Mouse (Mus musculus) neural tube, embryonic 15.5 days (tissue): ENCODE data around the gene Cox19. TPM values are rescaled to one million over a fixed set of nuclear protein-coding genes. Genes with fewer than 3 reads are reported as not detected.

ENCODE experiments used
- ATAC-seq: fragments of 200-750 bp; cut with Nextera tagmentation; 2 replicates; pipeline ENCODE4 v1.8.0; 2017; ENCODE audit warnings: mild to moderate bottlenecking, moderate TSS enrichment, moderate library complexity; ENCODE audit not compliant: low FRiP score
- H3K27ac ChIP-seq: fragments of 300-500 bp; sonication (generic); replicated peaks from 2 replicates; pipeline ENCODE4 v1.5.1; 2015; ENCODE audit warnings: mild to moderate bottlenecking, inconsistent platforms
- H3K27me3 ChIP-seq: fragments of 300-500 bp; sonication (generic); replicated peaks from 2 replicates; pipeline ENCODE4 v1.6.1; 2015; ENCODE audit warnings: inconsistent platforms
- H3K36me3 ChIP-seq: fragments of 300-500 bp; sonication (generic); 2 replicates; pipeline ENCODE4 v1.6.1; 2015; ENCODE audit warnings: inconsistent platforms
- H3K4me1 ChIP-seq: fragments of 300-500 bp; sonication (generic); 2 replicates; pipeline ENCODE4 v1.6.1; 2015; ENCODE audit warnings: inconsistent platforms
- H3K4me2 ChIP-seq: fragments of 300-500 bp; sonication (generic); 2 replicates; pipeline ENCODE4 v1.6.1; 2015; ENCODE audit warnings: inconsistent platforms, mild to moderate bottlenecking, moderate library complexity
- H3K4me3 ChIP-seq: fragments of 300-500 bp; sonication (generic); replicated peaks from 2 replicates; pipeline ENCODE4 v1.5.1; 2015; ENCODE audit warnings: mild to moderate bottlenecking, inconsistent platforms
- H3K9ac ChIP-seq: fragments of 300-500 bp; sonication (generic); replicated peaks from 2 replicates; pipeline ENCODE4 v1.6.1; 2015; ENCODE audit warnings: mild to moderate bottlenecking, inconsistent platforms
- H3K9me3 ChIP-seq: fragments of 300-500 bp; sonication (generic); replicated peaks from 2 replicates; pipeline ENCODE4 v1.6.1; 2016; ENCODE audit warnings: inconsistent platforms
- WGBS: fragments of 180-500 bp; shearing (Covaris S2); methylation state at CpG from one replicate; pipeline ENCODE4 v1.1.7; 2015; ENCODE audit warnings: mixed read lengths; 5-methylcytosine and 5-hydroxymethylcytosine counted together
- polyA plus RNA-seq: library from polyadenylated mRNA; unstranded; fragments of >200 nt; fragmentation: Nextera tagmentation; extraction: Ambion mirVana; gene quantifications from 2 replicates; pipeline ENCODE4 v1.2.1, GENCODE M21; 2015

Gene Cox19
- polyA plus RNA-seq, 1 experiment from 2014 or later: 107 TPM

- H3K27me3 ChIP-seq: no peaks in the 10 kb centered on the region
- no peaks in the 10 kb centered on the region for H3K9me3 ChIP-seq
- no peak overlapping the region for H3K27ac ChIP-seq
- H3K4me1 ChIP-seq: peaks cover 33% of the 10 kb centered on the region
- ATAC-seq: no peak
- 88% methylated on average over 6 of the region's 6 CpGs for WGBS
- no peak overlapping the region for H3K9ac ChIP-seq
- no peak overlapping the region for H3K4me3 ChIP-seq
- H3K36me3 ChIP-seq: no peaks in the 10 kb centered on the region
- H3K4me2 ChIP-seq: peak overlapping the region; percentile 85; the same call in 1 of the 2 replicates
Measured at GRCm38 (mm10) chr5:139370336-139370735, 19.1 kb upstream of the Cox19 start.

- Histone ChIP-seq H3K9me3 (no peaks in the 10 kb centered on the region), H3K4me3 (no peak overlapping the region), H3K36me3 (no peaks in the 10 kb centered on the region), H3K27me3 (no peaks in the 10 kb centered on the region), H3K4me1 (peaks cover 45% of the 10 kb centered on the region), H3K9ac (no peak overlapping the region), H3K27ac (no peak overlapping the region), H3K4me2 (no peak overlapping the region)
- 83% methylated on average over 11 of the region's 11 CpGs for WGBS
- ATAC-seq: no peak
Measured at GRCm38 (mm10) chr5:139368638-139369320, 17.6 kb upstream of the Cox19 start.

DNA sequence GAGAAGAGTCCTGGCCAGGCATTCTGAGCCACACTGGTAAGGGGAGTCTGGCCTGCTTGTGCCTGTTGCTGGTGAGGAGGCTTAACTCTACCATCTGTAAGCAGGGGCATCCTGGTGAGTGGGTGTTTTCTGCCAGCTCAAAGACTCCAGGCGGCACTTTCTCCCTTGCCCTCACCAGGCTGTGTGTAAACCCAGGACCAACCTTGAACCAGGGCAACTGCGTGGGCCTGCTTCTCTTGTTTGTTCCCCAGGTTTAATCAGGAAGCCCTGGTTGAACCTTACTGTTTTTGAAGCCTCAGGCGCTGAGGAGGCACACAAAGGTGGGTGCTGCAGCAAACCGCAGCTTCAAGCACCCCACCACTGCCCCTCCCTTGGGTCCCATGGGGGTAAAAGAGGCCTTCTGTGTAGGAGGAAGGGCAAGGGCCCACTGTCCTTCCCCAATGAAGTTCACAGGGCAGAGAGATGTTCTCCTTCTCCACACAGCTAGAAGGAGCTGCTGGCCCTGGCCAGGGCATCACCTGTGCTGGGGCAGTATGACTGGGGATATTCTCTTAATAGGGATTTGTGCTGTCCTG is 16.8 kb upstream of the Cox19 start:
- H3K27me3 ChIP-seq: no peaks in the 10 kb centered on the region
- H3K4me1 ChIP-seq: peaks cover 44% of the 10 kb centered on the region
- 90% methylated on average over 4 of the region's 4 CpGs for WGBS
- H3K9me3 ChIP-seq: no peaks in the 10 kb centered on the region
- no peak overlapping the region for H3K9ac ChIP-seq
- H3K27ac ChIP-seq: no peak overlapping the region
- H3K36me3 ChIP-seq: no peaks in the 10 kb centered on the region
- H3K4me2 ChIP-seq: no peak overlapping the region
- no peak overlapping the region for H3K4me3 ChIP-seq
- no peak for ATAC-seq

- Histone ChIP-seq H3K4me2 (no peak overlapping the region), H3K27ac (no peak overlapping the region), H3K36me3 (no peaks in the 10 kb centered on the region; the same call in 1 of the 2 replicates), H3K9ac (no peak overlapping the region), H3K4me1 (peaks cover 32% of the 10 kb centered on the region), H3K4me3 (no peak overlapping the region), H3K9me3 (no peaks in the 10 kb centered on the region), H3K27me3 (no peaks in the 10 kb centered on the region)
- no peak for ATAC-seq
- WGBS: 77% methylated on average over 11 of the region's 11 CpGs
Measured at GRCm38 (mm10) chr5:139366484-139366883, 15.3 kb upstream of the Cox19 start.

GRCm38 (mm10) chr5:139365827-139366226 is 14.6 kb upstream of the Cox19 start:
- Histone ChIP-seq H3K4me3 (no peak overlapping the region), H3K4me2 (no peak overlapping the region), H3K36me3 (no peaks in the 10 kb centered on the region; the same call in 1 of the 2 replicates), H3K27ac (no peak overlapping the region), H3K9me3 (no peaks in the 10 kb centered on the region), H3K4me1 (peaks cover 26% of the 10 kb centered on the region), H3K9ac (no peak overlapping the region), H3K27me3 (no peaks in the 10 kb centered on the region)
- WGBS: 81% methylated on average over 1 of the region's 1 CpGs
- no peak for ATAC-seq

DNA sequence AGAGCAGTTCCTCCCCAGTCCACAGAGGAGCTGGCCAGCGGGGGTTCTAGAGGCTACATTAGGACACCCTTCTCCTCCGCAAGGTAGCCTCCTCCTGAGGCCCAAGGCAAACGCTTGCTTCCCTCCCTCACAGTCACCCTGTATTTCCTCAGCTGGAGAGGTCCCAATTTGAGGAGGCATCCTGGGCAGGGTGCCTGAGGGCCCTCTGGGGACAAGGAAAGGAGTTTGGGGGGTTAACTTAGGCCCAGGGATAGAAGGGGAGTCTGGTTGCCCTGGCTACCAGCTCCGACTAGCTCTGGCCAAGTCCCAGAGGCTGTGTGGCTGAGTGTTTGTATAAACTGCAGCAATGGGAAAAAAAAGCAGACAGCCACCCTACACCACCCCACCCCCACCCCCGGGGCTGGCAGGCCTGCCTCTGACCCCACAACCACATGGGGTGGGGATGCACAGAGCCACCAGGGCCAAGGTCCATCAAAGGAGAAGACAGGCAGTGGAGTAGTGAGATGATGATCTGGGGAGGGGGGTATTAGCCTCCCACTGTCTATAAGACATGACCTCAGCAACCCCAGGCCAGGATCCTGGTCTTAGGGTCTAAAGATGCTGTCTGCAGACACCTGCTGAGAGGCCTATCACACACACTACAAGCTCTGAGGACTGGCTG is 13.8 kb upstream of the Cox19 start:
- no peak overlapping the region for H3K4me3 ChIP-seq
- H3K36me3 ChIP-seq: no peaks in the 10 kb centered on the region; the same call in 1 of the 2 replicates
- H3K9me3 ChIP-seq: no peaks in the 10 kb centered on the region
- 42% methylated on average over 5 of the region's 5 CpGs for WGBS
- peak overlapping the region; percentile 57 for H3K27ac ChIP-seq
- no peaks in the 10 kb centered on the region for H3K27me3 ChIP-seq
- 0 out of 2 replicates have a peak overlapping the region, but pooled peaks have one; percentile 9 for H3K4me2 ChIP-seq
- H3K4me1 ChIP-seq: peaks cover 18% of the 10 kb centered on the region
- ATAC-seq: peak; percentile 36
- no peak overlapping the region for H3K9ac ChIP-seq

GRCm38 (mm10) chr5:139364260-139364910 is 13.2 kb upstream of the Cox19 start:
- WGBS: 38% methylated on average over 12 of the region's 12 CpGs
- Histone ChIP-seq H3K4me3 (no peak overlapping the region), H3K27ac (peak overlapping the region; percentile 57), H3K4me1 (peaks cover 13% of the 10 kb centered on the region), H3K9me3 (no peaks in the 10 kb centered on the region), H3K27me3 (no peaks in the 10 kb centered on the region), H3K36me3 (no peaks in the 10 kb centered on the region; the same call in 1 of the 2 replicates), H3K9ac (no peak overlapping the region), H3K4me2 (0 out of 2 replicates have a peak overlapping the region, but pooled peaks have one; percentile 9)
- ATAC-seq: peak; percentile 62

DNA sequence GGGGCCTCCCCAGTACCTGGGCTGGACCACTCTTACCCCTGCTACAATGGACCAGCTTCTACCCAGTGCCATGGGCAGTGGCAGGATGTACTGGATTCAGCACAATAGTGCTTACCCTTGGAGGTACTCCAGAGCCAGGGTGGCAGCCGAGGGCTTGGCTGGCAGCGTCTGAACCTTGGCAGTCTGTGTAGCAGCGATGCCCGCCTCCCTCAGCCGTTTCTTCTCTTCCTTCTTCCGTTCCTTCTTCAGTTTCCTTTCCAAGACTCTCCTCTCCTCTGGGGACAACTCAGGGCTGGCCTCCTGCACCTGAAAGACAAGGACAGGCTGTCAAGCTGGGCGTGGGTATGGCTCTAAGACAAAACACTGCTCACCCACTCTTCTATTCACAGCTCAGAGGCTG is 12.6 kb upstream of the Cox19 start:
- H3K9ac ChIP-seq: no peak overlapping the region
- no peak overlapping the region for H3K4me3 ChIP-seq
- no peaks in the 10 kb centered on the region; the same call in 1 of the 2 replicates for H3K36me3 ChIP-seq
- no peaks in the 10 kb centered on the region for H3K9me3 ChIP-seq
- H3K27me3 ChIP-seq: no peaks in the 10 kb centered on the region
- ATAC-seq: no peak
- H3K27ac ChIP-seq: no peak overlapping the region
- H3K4me1 ChIP-seq: peaks cover 13% of the 10 kb centered on the region
- 73% methylated on average over 7 of the region's 7 CpGs for WGBS
- no peak overlapping the region for H3K4me2 ChIP-seq

DNA sequence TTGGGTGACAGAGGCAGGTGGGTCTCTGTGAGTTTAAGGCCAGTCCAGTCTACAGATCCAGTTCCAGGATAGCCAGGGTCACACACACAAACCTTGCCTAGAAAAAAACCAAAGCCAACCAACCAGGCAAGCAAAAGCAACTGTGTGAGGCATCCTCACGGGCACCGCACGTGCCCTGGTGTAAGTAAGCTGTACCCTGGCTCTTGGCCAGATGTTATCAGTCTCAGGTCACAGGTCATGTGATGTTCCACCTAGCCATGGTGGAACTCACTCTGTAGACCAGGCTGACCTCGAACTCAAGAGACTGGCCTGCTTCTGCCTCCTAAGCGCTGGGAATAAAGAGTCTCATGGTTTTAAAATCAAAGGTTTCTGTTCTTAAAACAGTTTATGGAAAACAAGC is 8.0 kb upstream of the Cox19 start:
- H3K4me1 ChIP-seq: peaks cover 4% of the 10 kb centered on the region
- no peak overlapping the region for H3K27ac ChIP-seq
- WGBS: 97% methylated on average over 5 of the region's 5 CpGs
- no peak overlapping the region for H3K4me3 ChIP-seq
- no peak overlapping the region for H3K4me2 ChIP-seq
- H3K9ac ChIP-seq: no peak overlapping the region
- ATAC-seq: no peak
- H3K27me3 ChIP-seq: 0 out of 2 replicates have a peak, but pooled peaks cover 3% of the 10 kb centered on the region
- no peaks in the 10 kb centered on the region for H3K9me3 ChIP-seq
- H3K36me3 ChIP-seq: no peaks in the 10 kb centered on the region; the same call in 1 of the 2 replicates

DNA sequence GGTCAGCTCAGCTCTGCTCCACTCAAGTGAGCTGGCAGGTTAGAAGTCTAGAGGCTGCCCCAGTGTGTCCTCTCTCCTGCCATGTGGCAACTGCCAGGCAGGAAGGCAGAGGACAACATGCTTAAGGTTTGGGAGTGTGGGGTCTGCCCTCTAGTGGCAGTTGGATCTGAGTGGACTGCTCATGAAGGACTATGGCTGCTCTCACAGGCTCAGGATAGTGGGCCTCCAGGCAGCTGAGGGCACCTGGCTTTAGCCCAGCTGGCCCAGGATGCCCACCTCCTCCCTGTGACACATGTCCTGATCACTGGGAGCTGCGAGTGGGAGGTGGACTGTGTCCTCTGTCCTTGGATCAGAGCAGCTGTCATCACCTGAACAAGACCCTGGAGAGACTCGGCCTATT is 7.4 kb upstream of the Cox19 start:
- no peaks in the 10 kb centered on the region for H3K9me3 ChIP-seq
- no peaks in the 10 kb centered on the region; the same call in 1 of the 2 replicates for H3K36me3 ChIP-seq
- peaks cover 4% of the 10 kb centered on the region for H3K4me1 ChIP-seq
- H3K4me2 ChIP-seq: no peak overlapping the region
- WGBS: 75% methylated on average over 2 of the region's 2 CpGs
- H3K4me3 ChIP-seq: no peak overlapping the region
- no peak overlapping the region for H3K27ac ChIP-seq
- no peak overlapping the region for H3K9ac ChIP-seq
- 0 out of 2 replicates have a peak, but pooled peaks cover 3% of the 10 kb centered on the region for H3K27me3 ChIP-seq
- ATAC-seq: no peak

GRCm38 (mm10) chr5:139355235-139355772 is 4.1 kb upstream of the Cox19 start:
- 0 out of 2 replicates have a peak, but pooled peaks cover 3% of the 10 kb centered on the region for H3K27me3 ChIP-seq
- H3K4me1 ChIP-seq: peaks cover 7% of the 10 kb centered on the region
- H3K9ac ChIP-seq: no peak overlapping the region
- WGBS: 39% methylated on average over 19 of the region's 19 CpGs
- H3K9me3 ChIP-seq: no peaks in the 10 kb centered on the region
- H3K4me3 ChIP-seq: no peak overlapping the region
- H3K27ac ChIP-seq: no peak overlapping the region
- ATAC-seq: no peak
- H3K36me3 ChIP-seq: no peaks in the 10 kb centered on the region
- no peak overlapping the region for H3K4me2 ChIP-seq
